Mouse (Mus musculus): ENCODE measurements around the gene Rhbdd3.

Rhbdd3 gene

GRCm38 (mm10) chr11:5129035-5129480 is 30.3 kb downstream of the Rhbdd3 start:
- DNase-seq (ENCODE audit: low spot score), result peak; percentile 77

DNA sequence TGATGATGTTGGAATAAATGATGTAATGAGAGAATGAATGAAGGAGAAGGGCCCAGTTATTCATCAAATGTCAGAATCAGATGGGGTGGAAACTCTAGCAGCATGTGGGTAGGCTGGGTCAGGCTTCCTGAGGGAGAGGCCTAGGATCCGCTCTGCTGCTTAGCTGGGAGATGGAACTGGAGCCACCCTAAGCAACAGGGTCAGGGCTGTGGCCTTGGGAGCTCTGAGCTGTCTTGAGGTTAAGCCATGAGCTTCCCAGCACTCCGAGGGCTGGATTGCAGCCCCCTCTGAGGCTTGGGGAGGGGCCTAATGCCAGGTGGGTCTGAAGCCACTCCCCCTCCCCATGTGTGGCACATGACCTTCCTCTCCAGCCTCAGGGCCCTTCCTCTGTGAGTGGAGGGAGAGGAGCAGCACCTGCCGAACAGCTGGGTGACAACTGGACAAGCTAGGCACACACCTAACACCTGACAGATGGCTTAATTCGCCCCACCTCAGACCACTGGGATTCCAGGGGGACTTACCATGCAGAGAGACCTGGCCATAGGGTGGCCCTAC is 31.5 kb downstream of the Rhbdd3 start:
- DNase-seq (ENCODE audit: low spot score), result no peak

GRCm38 (mm10) chr11:5132751-5133150 is 34.0 kb downstream of the Rhbdd3 start:
- DNase-seq (ENCODE audit: low spot score), result no peak

DNA sequence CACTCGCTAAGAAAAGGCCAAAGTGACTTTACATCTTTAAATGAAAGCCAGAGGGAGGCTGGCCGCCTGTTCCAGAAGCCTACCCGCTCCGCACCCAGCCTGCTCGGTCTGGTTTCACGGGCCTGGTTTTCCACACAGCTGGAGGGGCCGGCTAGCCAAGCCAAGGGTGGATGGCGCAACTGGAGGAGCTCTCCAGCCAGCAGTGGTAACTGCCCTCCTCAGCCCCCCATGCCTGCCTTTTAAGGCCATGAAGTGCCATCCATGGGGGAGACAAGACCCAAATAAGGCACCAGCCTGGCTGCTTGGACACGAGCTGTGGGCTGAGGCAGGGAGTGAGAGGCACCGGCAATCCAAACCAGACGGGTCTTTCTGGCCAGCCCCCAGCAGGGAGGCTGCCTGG is 37.2 kb downstream of the Rhbdd3 start:
- DNase-seq (ENCODE audit: low spot score), result no peak

DNA sequence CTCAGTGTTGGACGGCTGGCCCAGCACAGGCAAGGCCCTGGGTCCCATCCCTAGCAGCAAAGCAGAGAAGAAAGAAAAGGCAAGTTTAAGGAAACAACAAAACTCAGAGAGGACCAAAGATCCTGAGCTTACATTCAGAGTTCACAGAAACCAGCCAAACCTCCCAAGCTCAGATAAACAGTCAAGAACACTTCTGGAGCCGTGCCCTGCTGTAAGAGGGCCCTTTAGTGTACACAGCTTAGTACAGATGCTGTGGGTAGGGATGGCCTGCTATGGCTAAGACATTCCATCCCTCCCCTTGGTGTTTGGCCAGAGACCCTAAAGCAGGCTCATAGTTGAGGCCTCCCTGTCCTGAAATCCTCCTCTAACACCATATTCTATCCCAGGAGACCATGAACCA is 39.9 kb downstream of the Rhbdd3 start:
- no peak for DNase-seq (ENCODE audit: low spot score)

DNA sequence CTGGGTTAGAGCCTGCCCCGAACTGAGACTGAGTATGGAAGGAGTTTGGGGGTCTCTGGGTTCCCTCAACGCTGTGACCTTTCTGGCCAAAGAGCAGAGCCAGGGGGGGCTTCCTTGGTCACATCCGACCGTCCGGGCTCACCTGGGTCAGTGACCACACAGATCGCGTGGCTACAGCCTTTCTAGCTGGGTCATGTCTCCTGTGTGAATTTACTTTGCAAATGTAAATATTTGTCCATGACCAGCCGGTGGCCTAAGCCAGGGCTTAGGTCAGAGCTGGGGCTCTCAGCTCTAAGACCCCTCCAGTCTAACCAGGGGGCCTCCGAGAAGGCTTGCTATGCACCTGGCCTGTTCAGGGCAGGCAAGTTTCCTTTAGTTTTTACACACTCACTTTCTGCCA is 40.6 kb downstream of the Rhbdd3 start:
- no peak for DNase-seq (ENCODE audit: low spot score)

GRCm38 (mm10) chr11:5140619-5141018 is 41.9 kb downstream of the Rhbdd3 start:
- no peak for DNase-seq (ENCODE audit: low spot score)

GRCm38 (mm10) chr11:5141252-5141651 is 42.5 kb downstream of the Rhbdd3 start:
- DNase-seq (ENCODE audit: low spot score), result no peak

DNA sequence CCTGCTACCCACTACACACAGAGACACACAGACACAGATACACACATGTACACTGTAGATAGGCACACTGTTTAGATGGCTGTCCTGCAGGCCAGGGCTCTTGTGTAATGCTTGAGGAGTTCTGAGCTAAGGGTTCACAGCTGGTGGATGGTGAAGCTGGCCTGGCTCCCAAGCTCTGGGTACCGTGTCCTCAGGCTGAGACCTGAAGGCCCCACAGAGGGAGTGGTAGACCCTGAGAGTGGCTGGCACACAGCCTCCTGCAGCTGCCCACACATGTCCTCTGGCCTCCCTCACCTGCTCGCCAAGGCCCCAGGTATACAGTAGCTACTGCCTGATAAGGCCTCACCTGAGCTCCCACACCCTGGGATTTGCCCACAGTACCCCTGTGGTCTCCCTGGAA is 43.2 kb downstream of the Rhbdd3 start:
- DNase-seq (ENCODE audit: low spot score), result no peak

DNA sequence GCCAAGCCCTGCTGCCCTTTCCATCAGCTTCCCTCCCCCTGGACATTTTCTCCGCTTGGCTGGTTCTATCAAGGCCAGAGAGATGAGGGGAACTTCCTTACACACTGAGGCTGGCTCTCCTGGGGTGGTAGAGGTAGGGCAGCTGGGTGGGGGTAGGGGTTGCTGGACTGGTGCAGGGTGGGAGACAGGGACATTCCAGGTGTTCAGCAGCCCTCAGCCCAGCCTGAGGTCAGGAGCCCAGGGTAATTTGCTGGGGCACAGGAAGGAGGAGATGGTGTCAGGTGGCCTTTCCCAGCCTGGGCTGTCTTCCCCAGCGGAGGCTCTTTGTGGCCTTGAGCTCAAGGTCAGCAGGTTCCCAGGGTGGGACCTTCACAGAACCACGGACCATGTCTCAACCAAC is 46.9 kb downstream of the Rhbdd3 start:
- DNase-seq (ENCODE audit: low spot score), result no peak

DNA sequence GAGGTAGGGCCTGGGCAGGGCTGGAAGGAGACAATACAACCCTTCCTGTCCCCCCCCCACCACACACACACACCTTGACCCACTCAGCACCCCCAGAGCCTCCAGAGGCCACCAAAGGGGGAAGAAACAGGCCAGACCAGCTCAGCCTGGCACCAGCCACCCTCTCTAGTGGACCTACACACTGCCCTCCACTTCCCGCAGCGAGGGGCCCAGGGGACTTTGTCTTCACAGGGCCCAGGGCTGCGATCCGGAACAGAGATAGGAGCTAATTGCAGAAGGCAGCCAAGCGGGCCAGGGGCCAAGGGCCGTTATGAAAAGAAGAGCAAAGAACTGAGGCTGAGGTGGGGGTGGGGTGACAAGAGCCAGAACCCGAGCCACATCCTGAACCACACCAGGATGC is 50.5 kb downstream of the Rhbdd3 start:
- DNase-seq (ENCODE audit: low spot score), result no peak

DNA sequence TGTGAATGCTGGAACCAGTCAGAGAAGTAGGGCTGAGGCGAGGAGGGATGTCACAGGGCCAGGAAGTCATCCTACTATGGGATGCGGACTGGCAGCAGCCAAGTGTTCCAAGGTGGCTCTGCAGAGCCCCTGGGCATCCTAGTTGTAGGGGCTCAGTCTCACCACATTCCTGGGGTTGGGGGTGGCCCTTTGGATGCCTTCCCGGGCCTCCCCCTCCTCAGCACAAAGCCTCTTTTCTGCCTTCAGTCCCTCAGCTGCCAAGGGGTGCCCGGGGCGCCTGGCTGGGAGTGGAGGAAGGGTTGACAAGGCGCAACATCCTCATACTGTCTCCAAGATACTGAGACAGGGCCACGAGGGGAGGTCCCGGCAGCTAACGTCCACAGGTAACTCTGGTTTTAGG is 51.2 kb downstream of the Rhbdd3 start:
- DNase-seq (ENCODE audit: low spot score), result no peak

- DNase-seq (ENCODE audit: low spot score), result peak; percentile 62
Measured at GRCm38 (mm10) chr11:5150416-5151246, 51.9 kb downstream of the Rhbdd3 start.

DNA sequence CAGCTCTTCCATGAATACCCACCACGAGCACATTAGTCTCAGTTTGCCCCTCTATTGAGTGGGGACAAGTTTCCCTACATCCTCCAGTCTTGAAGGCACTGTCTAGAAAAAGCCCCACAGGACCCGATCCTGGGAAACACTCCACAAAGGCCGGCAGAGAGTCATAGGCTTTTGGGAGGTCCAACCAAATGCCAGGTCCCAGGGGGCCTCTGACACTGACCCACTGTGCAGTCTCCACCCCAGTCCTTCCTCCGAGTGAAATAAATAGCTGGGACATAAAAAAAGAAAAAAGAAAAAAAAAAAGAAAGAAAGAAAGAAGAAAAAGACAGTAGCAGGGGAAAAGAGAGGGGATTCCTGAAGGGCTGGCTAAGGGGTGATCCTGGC is 52.5 kb downstream of the Rhbdd3 start:
- no peak for DNase-seq (ENCODE audit: low spot score)

DNA sequence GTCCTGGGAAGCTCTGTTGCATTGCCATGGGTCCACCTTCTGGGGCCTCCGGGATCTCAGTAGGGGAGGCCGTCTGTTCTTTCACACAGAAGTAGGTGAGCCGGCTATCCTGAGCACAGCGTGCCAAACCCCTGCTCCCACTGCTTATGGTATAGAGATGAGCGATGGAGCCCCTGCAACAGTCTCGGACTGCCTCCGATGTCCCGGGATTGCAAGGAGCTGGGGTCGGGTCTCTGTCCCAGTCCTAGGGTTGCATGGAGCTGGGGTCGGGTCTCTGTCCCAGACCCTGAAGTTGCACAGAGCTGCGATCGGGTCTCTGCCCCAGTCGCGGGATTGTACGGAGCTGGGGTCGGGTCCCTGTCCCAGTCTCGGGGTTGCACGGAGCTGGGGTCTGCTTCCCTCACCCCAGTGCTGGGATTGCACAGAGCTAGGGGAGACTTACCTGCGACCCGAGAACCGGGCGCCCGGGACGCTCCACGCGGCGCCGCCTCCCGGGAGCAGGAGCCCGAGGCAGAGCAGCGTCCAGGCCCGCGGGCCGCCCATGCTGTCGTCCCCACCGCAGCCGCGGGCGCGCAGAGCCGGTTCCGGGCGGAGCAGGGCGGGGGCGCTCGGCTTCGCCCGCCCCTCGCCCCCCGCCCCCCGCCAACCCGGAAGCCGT is 53.1 kb downstream of the Rhbdd3 start, which contains the start of gene Emid1:
TSS of gene Emid1 (minus strand) at position 578 of the 658 bp plus-strand sequence.
- peak; percentile 53 for DNase-seq (ENCODE audit: low spot score)

- no peak for DNase-seq (ENCODE audit: low spot score)
Measured at GRCm38 (mm10) chr11:5154961-5155805, 56.5 kb downstream of the Rhbdd3 start.

All from embryo, embryonic 10 days (tissue).